Mouse (Mus musculus): Measurements from ENCODE around the gene Scube1.

Scube1 gene

DNA sequence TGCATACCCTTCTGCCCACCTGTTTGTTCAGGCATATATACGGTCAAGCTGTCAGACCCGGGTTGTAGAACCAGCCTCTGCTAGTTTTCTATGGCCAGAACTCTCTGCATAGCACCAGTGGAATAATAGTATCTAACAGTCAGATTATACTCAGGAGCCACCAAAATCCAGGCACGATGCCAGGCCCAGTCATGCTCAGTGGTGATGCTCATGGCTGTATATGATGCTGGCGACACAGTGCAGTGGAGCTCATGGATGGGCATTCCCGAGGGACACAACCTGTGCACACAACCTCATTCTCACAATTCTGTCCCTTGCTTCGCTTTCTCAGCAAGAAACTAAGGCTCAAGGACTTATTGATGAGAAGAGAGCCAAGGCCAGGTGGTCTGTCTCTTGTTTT, 58.8 kb downstream of the Scube1 start:
- DNase-seq (ENCODE audit: low spot score): peak; percentile 65

DNA sequence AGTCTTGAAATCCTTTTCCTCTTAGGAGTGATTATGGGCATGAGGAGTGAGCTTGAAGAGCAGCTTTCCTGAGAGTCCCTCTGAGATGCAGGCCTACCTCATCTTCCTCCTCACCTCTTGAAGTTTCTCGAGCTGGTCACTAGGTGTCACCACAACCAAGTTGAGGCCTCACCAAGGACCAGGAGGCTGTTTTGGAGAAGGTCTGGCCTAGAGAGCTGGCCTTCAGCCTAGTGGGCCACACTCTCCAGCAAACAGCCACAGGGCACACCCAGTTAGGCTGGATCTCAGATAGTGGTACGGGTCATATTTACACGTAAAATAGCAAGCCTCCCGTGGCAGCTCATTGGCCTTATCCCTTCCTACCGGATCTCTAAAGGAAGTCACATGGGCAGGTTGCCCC, 60.1 kb downstream of the Scube1 start:
- peak; percentile 79 for DNase-seq (ENCODE audit: low spot score)

DNA sequence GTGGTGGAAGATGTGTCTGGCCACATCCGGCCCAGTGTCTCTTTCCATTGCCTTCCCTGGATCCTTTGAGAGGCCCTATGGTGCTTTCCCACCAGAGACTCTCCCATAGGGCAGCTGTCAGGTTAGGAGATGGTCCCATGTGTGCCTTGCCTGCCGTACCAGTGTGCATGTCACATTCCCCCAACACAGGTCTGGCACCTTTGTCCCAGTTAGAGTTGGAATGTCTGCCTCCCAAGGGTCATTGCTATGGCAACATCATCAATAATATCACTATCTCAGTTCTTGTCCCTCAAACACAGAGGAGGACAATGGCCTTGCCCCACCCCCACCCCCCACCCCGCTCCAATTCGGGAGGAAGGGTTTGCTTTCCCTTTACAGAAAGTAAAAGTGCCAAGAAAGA, 61.8 kb downstream of the Scube1 start:
- no peak for DNase-seq (ENCODE audit: low spot score)

DNA sequence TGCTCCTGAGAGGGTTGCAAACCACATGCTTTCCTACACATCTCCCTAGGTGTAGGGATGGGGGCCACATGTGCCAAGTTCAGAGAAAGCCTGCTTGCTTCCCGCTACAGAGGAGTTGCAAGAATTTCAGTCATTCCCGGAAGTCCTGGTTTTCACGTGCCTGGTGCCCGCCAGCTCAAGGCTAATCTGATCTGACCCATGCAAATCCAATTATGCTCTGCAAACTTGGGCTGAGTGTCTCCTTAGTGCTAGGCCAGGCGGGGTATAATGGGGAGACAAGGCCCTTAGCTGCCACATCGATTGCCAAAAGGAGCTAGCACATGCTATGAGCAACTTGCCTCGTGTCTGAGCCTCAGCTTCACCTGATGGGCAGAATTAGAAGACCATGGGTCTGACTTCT, 62.7 kb downstream of the Scube1 start:
- DNase-seq (ENCODE audit: low spot score): peak; percentile 81

DNA sequence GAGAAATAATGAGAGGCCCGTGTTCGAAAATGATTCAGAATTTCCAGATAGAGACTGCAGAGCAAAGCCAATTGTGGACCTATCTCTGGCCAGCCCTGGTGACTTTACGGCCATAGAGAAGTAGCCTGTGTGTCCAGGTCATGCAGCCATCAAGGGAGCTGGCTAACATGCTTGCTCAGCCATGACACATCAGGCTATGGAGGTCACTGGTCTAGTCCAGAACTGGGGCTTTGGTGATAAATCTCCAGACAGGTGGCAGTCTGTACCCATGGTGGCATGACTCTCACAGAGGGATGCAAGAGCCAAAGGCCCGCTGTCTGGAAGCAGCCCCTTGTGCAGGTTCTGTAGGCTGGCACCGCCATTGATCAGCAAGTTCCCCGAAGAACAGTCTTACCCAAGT, 82.3 kb downstream of the Scube1 start:
- no peak for DNase-seq (ENCODE audit: low spot score)

DNA sequence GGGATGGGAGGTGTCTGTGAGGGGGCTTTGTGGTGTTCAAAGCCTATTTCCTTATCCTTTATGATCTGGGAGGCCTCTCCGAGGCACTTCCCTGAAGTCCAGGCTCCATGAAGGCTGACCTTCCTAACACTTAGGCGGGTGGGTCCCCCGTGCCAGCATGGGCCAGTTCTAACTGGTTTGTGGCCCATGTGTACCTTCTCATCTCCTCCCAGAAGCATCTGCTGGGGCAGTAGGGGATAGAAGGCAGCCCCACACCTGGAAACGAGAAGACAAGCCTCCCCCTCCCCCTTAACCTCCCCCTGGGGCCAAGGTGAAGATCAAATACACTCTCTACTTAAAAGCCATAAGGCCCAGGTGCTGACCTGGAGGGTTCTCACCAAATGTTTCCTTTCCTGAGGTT, 84.6 kb downstream of the Scube1 start:
- no peak for DNase-seq (ENCODE audit: low spot score)

DNA sequence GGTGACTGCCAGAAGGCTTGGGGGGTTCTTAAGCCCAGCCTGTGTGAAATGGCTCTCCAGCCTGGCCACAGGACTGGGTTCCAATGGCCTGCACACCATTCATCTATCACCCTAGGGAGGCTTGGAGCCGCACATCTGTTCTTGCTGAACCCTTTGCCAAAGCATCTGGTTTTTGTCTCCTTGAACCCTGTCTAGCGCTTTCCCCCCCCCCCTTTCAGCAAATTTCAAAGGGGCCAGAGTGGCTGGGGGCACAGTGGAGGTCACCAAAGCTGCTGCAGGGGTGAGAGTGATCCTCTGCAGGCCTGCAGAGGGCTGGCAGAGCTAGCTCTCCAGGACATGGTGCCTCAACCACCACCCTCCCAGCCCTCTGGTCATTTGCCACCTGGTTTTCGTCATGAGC, 85.7 kb downstream of the Scube1 start:
- DNase-seq (ENCODE audit: low spot score): peak; percentile 95

DNA sequence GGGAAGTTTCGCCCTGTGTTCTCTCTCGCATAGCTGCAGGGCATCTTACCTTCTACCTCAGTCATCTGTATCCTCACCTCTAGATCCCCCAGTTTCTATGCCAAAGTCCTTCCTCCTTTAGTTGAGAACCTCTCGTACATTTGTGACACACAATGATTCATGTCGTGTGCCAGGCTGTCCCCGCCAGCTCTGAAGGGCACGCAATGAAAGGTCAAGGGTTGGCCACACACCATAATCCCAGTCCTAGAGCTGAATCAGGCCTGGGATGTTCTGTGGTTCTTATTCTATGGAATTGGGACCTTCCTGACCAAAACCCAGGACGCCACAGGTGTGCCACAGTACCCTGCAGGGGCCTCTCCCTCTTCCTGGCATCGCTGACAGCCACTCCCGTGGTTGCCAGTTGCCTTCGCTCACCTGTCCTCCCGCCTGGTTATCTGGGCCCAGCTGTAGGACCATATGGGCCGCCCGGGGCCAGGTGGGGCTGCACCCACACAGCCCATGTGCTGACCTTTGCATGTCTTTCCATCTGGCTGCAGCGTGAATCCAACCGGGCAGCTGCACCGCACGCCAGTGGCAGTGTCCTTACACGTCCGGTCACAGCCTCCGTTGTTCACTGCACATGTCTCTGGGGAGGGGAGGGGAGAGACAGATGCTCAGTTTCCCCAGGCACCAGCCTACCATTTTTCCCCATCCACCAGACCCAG, 86.5 kb downstream of the Scube1 start:
- peak; percentile 51 for DNase-seq (ENCODE audit: low spot score)

DNA sequence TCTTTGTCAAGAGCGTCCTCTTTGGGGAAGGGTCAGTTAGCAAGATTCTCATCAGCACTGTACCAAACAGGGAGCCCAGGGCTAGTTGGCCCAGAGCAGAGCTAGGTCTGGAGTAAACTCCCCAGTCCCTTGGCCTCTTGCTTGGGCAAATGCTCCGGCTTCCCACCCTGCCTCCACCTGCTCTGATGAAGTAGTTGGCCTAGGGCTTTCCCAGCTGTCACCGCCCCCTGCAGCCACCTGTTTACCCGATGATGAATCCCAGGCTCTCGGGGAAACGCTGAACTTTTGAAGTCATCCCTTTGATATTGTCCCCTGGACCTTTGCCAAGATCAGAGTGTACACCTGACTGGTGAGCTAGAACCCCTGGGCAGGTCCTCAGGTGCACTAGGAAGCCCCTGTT, 88.1 kb downstream of the Scube1 start:
- no peak for DNase-seq (ENCODE audit: low spot score)

DNA sequence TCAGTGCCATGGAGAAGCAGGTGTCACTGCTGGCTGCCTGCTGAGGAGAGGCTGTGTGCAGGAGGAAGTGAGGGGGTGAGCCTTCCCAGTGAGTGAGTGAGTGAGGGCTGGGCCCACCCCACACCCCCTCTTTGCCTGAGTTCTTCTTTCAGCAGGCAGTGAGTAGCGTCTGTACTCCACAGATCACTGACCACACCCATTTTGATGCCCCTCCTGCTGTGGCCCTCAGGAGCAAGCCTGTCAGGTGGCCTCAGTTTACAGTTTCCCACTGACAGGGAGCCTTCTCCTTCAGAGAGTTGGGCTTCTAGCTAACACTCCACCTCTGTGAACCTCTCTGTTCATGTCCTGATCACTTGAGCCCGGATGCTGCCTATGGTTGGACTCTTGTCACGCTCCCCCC, 89.6 kb downstream of the Scube1 start:
- DNase-seq (ENCODE audit: low spot score): no peak

DNA sequence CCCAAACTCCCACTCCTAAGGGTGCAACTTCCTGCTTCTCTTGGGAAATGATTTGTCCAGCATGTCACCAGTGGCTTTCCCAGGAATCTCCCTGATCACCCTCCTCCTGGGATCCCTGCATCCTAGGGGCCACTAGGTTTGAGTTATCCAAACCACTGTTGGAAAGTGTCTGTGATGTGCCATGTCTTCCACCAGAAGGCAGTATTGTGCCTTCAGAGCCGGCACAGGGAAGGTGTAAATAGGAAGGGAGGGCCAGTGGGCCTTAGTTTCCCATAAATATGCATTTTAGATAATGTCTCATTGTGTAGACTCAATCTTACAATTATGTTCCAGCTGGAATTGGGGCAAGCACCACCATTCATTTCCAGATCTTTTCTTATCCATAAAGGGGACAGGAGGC, 90.7 kb downstream of the Scube1 start:
- peak; percentile 50 for DNase-seq (ENCODE audit: low spot score)

DNA sequence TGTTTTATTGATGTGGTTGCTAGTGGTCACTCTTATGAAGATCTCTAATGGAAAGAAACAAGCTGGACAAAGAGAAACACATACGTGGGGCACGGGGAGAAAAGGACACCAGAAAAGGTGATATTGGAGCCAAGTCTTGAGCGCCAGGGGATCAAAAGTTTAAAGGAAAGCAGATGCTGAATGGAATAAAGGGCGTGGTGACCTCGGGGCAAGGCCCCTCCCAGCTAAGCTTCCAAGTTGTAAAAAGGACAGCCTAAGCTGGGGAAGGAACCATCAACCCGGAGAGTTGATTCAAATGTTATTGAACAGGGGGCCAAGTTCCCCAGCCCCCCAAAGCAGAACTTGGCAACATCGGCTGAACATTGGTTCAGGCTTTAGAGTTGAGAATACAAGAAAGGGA, 93.8 kb downstream of the Scube1 start:
- DNase-seq (ENCODE audit: low spot score): no peak

DNA sequence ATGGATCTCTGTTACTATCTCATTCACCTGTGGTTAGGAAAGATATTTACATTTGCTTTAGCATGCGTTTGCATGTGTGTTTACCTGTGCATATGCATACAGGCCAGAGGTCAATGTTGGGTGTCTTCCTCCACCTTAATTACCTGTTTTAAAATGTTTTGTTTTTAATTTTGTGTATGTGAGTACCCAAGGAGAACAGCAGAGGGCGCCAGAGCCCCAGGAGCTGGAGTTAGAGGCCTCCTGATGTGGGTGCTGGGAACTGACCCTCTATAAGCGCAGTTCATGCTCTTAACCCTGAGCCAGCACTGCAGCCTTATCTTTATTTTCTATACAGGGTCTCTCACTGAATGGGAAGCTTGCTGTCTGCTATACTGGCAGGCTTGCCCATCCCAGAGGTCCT, 95.1 kb downstream of the Scube1 start:
- DNase-seq (ENCODE audit: low spot score): no peak

DNA sequence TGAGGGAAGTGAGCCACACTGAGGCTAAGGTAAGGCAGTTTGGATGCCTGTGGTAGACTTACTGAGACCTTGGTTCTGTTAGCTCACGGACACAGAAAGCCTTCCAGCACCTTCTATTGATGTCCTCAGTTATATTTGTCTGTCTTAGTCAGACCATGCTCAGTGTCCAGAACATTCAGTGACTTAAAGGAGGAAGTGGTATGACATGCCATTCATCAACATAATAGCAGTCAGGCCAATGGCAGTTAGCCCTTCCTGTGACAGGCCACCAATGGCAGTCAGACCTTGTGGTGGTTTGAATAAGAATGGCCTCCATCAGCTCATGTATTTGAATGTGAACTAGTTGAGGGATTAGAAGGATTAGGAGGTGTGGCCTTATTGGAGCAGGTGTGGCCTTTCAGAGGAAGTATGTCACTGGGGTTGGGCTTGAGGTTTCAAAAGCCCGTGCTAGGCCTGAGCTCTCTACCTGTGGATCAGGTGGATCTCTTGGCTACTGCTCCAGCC, 98.6 kb downstream of the Scube1 start:
- DNase-seq (ENCODE audit: low spot score): no peak

DNA sequence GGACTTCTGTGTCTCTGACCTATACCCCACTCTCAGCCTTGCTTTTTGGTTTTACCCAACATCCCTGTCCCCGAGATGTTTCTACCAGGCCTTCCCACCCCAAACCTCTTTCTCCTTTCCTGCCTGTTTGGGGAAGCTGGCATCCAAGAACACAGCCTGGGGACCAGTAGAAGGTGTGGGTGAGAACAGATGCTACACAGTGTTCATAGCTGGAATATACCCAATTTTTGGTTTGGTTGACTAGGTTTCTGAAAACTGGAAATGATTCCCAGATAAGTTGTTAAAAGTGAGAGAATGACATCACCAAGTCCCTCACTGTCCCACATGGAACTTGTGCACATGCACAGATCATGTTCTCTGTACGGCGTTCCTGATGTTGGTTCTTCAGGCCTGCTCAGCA, 109.6 kb downstream of the Scube1 start:
- no peak for DNase-seq (ENCODE audit: low spot score)

DNA sequence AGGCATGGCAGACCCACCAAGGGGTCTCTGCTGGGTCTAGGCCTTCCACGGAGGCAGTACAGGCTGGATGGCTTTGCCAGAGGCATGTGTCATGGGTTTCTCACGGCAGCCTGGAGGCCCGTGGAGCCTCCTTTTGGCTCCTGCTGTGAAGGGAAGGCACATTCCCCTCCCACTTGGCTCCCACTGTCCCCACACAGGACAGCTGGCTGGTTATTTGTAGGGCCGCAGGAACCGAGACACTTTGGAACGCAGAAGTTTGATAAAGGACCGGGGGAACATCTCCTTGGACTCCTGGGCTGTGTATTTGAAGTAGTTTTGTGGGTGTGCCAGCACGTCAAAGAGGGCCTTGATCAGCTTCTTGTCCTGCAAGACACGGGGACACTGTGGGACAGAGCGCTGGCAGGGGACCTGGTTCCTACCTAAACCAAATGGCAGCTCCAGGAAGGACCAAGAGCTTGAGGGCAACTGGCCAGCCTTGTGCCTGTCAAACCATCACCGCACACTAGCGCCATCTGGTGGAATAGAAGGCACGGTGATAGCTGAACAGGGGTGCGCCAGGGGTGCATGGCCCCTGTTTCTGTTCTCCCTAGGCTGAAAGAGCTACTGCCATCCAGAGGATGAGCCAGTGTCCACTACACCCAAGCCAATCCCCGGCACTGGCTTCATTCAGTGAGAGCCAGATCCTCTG, 117.6 kb downstream of the Scube1 start:
- peak; percentile 81 for DNase-seq (ENCODE audit: low spot score)

DNA sequence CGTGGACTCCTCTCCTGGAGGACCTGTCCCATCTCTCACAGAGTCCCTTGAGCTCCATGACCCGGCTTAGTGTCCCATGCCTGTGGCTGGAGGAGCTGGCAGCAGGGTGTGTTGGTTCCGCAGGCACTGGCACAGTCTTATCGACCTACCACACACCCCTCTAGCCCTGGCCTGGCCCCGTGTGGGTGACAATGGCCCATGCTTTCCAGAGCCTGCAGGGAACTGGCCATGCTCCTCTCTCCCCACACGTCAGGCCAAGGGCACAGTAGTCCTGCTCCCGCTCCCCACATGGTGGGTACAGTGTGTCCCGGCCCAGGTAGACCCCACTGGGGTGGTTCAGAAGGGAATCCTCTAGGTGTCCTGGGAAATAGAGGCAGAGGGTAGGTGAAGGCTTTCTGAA, 118.1 kb downstream of the Scube1 start:
- no peak for DNase-seq (ENCODE audit: low spot score)

DNA sequence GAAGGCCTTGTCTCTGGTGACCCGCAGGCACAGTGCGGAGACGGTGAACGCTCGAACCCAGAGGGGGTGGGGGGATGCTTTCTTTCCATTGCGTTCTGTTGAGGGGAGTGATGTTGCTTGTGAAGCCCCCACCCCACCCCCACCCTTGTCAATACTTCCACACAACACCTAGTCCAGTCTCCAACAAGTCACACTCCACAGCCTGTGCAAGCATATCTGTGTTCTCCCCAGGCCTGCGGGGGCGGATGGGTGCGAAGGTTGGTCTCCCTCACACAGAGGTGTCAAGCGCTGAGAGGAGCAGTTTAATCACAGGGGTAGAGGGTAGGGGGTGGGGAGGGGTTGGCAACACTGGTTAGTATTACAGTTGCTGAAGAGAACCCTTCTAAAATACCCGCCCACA, 118.6 kb downstream of the Scube1 start:
- no peak for DNase-seq (ENCODE audit: low spot score)

DNA sequence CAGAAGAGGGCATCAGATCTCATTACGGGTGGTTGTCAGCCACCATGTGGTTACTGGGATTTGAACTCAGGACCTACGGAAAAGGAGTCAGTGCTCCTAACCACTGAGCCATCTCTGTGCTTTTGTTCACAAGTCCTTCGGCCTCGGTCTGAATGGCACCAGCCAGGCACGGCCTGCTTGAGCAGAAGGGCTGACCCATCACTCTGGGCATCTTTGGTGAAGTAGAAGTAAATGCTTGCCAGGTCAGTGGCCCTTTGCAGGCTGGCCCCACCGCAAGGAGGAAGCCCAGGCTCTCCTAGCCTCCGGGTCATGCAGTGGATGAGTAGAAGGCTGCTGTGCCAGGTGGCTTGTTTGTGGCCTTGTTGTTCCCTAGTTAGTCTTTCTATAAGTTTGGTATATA, 121.4 kb downstream of the Scube1 start:
- DNase-seq (ENCODE audit: low spot score): no peak

DNA sequence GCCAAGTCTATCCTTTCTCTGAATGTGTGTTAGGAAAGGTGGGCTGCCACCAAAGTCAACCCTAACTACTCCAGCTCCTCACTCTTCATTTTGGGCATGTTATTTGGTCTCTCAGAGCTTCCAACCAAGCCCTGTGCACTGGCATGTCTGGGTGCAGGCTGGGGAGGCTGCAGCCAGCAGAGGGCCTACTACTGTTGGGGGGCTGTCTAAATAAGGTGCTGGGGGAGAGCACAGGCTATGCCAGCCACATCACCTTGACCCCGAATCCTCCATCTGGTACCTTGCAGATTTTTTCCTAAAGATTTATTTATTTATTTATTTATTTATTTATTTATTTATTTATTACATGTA, 121.8 kb downstream of the Scube1 start:
- DNase-seq (ENCODE audit: low spot score): no peak

DNA sequence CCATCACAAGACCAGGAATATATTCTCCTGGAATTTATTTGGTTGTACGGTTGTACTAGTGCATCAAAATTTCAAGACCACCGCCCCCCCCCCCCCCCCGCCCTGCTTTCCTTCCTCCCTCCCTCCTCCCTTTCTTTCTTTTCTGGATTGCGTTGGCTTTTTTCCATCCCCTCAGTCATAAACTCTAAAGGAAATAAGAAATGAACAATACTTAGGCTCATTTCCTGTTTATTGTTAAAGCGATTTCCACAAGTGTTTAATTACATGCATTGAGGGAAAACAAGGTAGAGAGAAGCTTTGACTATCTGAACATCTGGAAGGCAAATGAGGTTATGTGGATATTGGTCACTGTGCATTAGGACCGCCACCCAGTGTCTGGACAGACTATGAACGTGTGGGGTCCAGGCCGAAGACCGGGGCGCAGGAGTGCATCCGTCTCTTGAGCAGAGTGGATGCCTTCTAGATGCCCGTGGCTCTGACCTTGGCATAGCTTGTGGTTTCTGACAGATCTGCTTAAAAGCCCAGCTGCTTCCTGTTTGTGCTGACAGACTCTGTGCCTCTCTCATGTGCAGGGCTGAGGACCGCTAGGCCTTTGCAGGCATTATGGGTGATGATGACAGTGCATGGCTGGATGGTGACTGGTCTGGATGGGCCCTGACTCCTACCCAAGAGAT, 122.3 kb downstream of the Scube1 start:
- peak; percentile 62 for DNase-seq (ENCODE audit: low spot score)

DNA sequence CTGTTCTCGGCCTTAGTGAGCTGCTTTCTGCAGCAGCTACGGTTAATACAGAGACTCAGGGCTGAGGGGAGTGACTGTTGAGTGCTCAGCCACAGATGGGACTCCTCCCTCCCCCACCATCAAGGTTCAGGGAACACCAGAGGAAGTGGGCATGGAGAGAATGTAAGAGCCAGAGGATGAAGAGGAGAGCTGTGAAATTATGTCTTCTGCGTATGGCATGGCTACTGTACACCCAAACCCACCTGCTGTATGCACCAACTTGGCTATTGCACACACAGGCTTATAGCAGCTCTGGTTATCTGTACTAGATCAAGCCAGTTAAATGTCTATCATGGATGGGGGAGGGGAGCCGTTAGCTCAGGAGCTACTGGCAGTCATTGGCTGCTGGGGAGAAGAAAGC, 123.6 kb downstream of the Scube1 start:
- DNase-seq (ENCODE audit: low spot score): no peak

DNA sequence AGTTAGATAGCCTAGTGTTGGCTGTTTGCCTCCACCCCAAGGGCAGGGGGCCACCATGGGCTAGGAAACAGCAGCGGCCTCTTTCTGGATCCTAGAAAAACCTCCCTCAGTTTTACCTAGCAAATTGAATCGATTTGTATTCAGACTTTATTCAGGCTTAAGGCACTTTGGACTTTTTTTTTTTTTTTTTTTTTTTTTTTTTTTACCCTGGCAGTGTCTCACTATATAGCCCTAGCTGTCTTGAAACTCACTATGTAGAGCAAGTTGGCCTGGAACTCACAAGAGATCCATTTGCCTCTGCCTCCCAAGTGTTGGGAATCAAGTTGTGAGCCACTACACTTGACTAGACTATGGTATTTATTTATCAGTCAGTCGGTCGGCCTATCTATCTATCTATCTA, 128.0 kb downstream of the Scube1 start:
- no peak for DNase-seq (ENCODE audit: low spot score)

DNA sequence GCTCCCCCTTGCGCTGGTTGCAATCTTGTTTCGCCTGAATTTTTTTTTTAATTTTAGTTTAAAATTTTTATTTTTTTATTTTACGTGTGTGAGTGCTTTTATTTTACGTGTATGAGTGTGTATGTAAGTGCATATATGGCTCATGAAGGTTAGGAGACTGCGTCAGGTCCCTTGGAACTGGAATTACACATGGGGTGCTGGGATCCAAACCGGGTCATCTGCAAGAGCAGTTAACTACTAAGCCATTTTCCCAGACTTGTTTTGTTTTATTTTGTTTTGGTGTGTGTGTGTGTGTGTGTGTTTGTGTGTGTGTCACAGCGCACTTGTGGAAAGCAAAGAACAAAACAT, 129.5 kb downstream of the Scube1 start:
- DNase-seq (ENCODE audit: low spot score): no peak
